Mouse (Mus musculus) lung, adult 2 months (tissue): ENCODE data around the gene Edar.

Experiments used
- CTCF ChIP-seq: fragments of 200-500 bp; IDR thresholded peaks from 2 replicates; pipeline ENCODE4 v1.5.1; 2011; ENCODE audit warnings: mild to moderate bottlenecking, low read length, control low read depth; ENCODE audit not compliant: insufficient read depth
- POLR2A ChIP-seq: fragments of 200-500 bp; IDR thresholded peaks from 2 replicates; pipeline ENCODE4 v1.6.1; 2011; ENCODE audit warnings: low read depth, mild to moderate bottlenecking, control low read depth, low read length, borderline replicate concordance; ENCODE audit errors: extremely low read depth

DNA sequence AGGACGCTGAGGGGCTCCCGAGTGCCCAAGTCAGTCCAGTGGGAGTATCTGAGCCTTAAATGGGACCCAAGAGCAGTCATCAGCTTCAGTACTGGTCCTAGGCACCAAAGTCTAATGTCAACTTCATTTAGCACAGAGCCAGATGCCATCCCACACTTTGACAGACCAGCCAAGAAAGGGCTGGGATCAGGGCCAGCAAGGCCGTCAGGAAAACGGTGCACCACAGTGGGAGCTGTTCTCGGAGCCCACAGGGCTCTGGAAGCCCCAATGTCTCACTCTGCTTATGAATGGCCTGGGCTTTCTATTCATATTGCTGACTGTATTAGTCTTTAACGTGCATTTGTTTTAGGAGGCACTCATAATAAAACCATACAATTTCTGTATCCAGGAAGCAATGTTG, 36.2 kb downstream of the Edar start:
- TF ChIP-seq CTCF, result no peak
- TF ChIP-seq POLR2A, result no peak
